Mouse (Mus musculus) intestine, embryonic 16.5 days (tissue): ENCODE measurements around the gene Hoxb5. TPM values are rescaled to one million over a fixed set of nuclear protein-coding genes. Genes with fewer than 3 reads are reported as not detected.
A peak's percentile ranks its signal among the peaks of the same experiment; 100 is the strongest.

Experiments
- ATAC-seq: fragments of 200-750 bp; cut with Nextera tagmentation; 2 replicates; pipeline ENCODE4 v1.8.0; 2017; ENCODE audit warnings: moderate TSS enrichment, moderate library complexity
- H3K27ac ChIP-seq: fragments of 300-500 bp; sonication (generic); 2 replicates; pipeline ENCODE4 v1.5.1; 2014; ENCODE audit warnings: mild to moderate bottlenecking, low read length
- H3K27me3 ChIP-seq: fragments of 300-500 bp; sonication (generic); replicated peaks from 2 replicates; pipeline ENCODE4 v1.6.1; 2014; ENCODE audit warnings: low read length, control low read depth, mixed read lengths; ENCODE audit not compliant: control insufficient read depth, insufficient read depth
- H3K36me3 ChIP-seq: fragments of 300-500 bp; sonication (generic); 2 replicates; pipeline ENCODE4 v1.6.1; 2014; ENCODE audit warnings: low read length, control low read depth; ENCODE audit not compliant: control insufficient read depth, insufficient read depth
- H3K4me1 ChIP-seq: fragments of 300-500 bp; sonication (generic); 2 replicates; pipeline ENCODE4 v1.6.1; 2014; ENCODE audit warnings: low read length, control low read depth, mixed read lengths; ENCODE audit not compliant: control insufficient read depth, insufficient read depth
- H3K4me2 ChIP-seq: fragments of 300-500 bp; sonication (generic); 2 replicates; pipeline ENCODE4 v1.6.1; 2014; ENCODE audit warnings: low read depth, low read length, control low read depth
- H3K4me3 ChIP-seq: fragments of 300-500 bp; sonication (generic); 2 replicates; pipeline ENCODE4 v1.5.1; 2014; ENCODE audit warnings: mild to moderate bottlenecking, low read length
- H3K9ac ChIP-seq: fragments of 300-500 bp; sonication (generic); 2 replicates; pipeline ENCODE4 v1.6.1; 2014; ENCODE audit warnings: low read depth, low read length
- H3K9me3 ChIP-seq: fragments of 300-500 bp; sonication (generic); 2 replicates; pipeline ENCODE4 v1.6.1; 2016; ENCODE audit warnings: low read length, control low read depth; ENCODE audit not compliant: control insufficient read depth
- whole genome bisulfite sequencing: fragments of 180-500 bp; shearing (Covaris S2); extraction: QIAGEN DNeasy Blood & Tissue Kit; methylation state at CpG from one replicate; pipeline ENCODE4 v1.1.7; 2014; 5-methylcytosine and 5-hydroxymethylcytosine counted together
- polyA plus RNA-seq: library from polyadenylated mRNA; unstranded; fragments of >200 nt; fragmentation: Nextera tagmentation; extraction: Ambion mirVana; gene quantifications from 2 replicates; pipeline ENCODE4 v1.2.1, GENCODE M21; 2015

The Hoxb5 gene
- polyA plus RNA-seq, 1 experiment from 2014 or later: 28.7 TPM

- Histone ChIP-seq H3K36me3 (no peaks in the 10 kb centered on the region), H3K27ac (peak overlapping the region; percentile 92), H3K4me3 (peak overlapping the region; percentile 51), H3K4me1 (peaks cover 59% of the 10 kb centered on the region), H3K9ac (peak overlapping the region; percentile 79), H3K4me2 (peak overlapping the region; percentile 65), H3K27me3 (peaks cover 3% of the 10 kb centered on the region; the same call in 1 of the 2 replicates), H3K9me3 (no peaks in the 10 kb centered on the region)
- ATAC-seq: no peak
- 8% methylated on average over 8 of the region's 8 CpGs for WGBS
Measured at GRCm38 (mm10) chr11:96332105-96332504, 29.0 kb downstream of the Hoxb5 start.

- no peaks in the 10 kb centered on the region for H3K9me3 ChIP-seq
- H3K27me3 ChIP-seq: peaks cover 3% of the 10 kb centered on the region; the same call in 1 of the 2 replicates
- peak overlapping the region; percentile 65 for H3K4me2 ChIP-seq
- 11% methylated on average over 34 of the region's 35 CpGs for WGBS
- H3K27ac ChIP-seq: peak overlapping the region; percentile 92
- no peak for ATAC-seq
- peaks cover 56% of the 10 kb centered on the region for H3K4me1 ChIP-seq
- peak overlapping the region; percentile 51 for H3K4me3 ChIP-seq
- peak overlapping the region; percentile 79 for H3K9ac ChIP-seq
- no peaks in the 10 kb centered on the region for H3K36me3 ChIP-seq
Measured at GRCm38 (mm10) chr11:96332618-96333032, 29.5 kb downstream of the Hoxb5 start.

- Histone ChIP-seq H3K27ac (peak overlapping the region; percentile 92), H3K4me2 (peak overlapping the region; percentile 65), H3K36me3 (no peaks in the 10 kb centered on the region), H3K9ac (peak overlapping the region; percentile 79), H3K9me3 (no peaks in the 10 kb centered on the region), H3K27me3 (peaks cover 3% of the 10 kb centered on the region; the same call in 1 of the 2 replicates), H3K4me3 (peak overlapping the region; percentile 51), H3K4me1 (peaks cover 57% of the 10 kb centered on the region)
- peak; percentile 31; the same call in 1 of the 2 replicates for ATAC-seq
- 15% methylated on average over 17 of the region's 17 CpGs for WGBS
Measured at GRCm38 (mm10) chr11:96333241-96334001, 30.3 kb downstream of the Hoxb5 start.

GRCm38 (mm10) chr11:96334002-96334364, 30.8 kb downstream of the Hoxb5 start:
- Histone ChIP-seq H3K36me3 (no peaks in the 10 kb centered on the region), H3K4me1 (peaks cover 60% of the 10 kb centered on the region), H3K27me3 (peaks cover 3% of the 10 kb centered on the region; the same call in 1 of the 2 replicates), H3K27ac (peak overlapping the region; percentile 92), H3K4me2 (peak overlapping the region; percentile 65), H3K9me3 (no peaks in the 10 kb centered on the region), H3K9ac (peak overlapping the region; percentile 79), H3K4me3 (peak overlapping the region; percentile 51)
- no peak for ATAC-seq
- 23% methylated on average over 2 of the region's 2 CpGs for WGBS

- peak overlapping the region; percentile 65 for H3K4me2 ChIP-seq
- H3K27ac ChIP-seq: peak overlapping the region; percentile 92
- peaks cover 59% of the 10 kb centered on the region for H3K4me1 ChIP-seq
- WGBS: 31% methylated on average over 3 of the region's 3 CpGs
- 0 out of 2 replicates have a peak, but pooled peaks have one; percentile 18 for ATAC-seq
- H3K9me3 ChIP-seq: no peaks in the 10 kb centered on the region
- 0 out of 2 replicates have a peak, but pooled peaks cover 3% of the 10 kb centered on the region for H3K27me3 ChIP-seq
- H3K36me3 ChIP-seq: no peaks in the 10 kb centered on the region
- H3K9ac ChIP-seq: peak overlapping the region; percentile 4; the same call in 1 of the 2 replicates
- H3K4me3 ChIP-seq: no peak overlapping the region
Measured at GRCm38 (mm10) chr11:96334998-96335397, 31.9 kb downstream of the Hoxb5 start.

GRCm38 (mm10) chr11:96336597-96336996, 33.5 kb downstream of the Hoxb5 start:
- WGBS: 33% methylated on average over 2 of the region's 2 CpGs
- 0 out of 2 replicates have a peak overlapping the region, but pooled peaks have one; percentile 41 for H3K9ac ChIP-seq
- peaks cover 61% of the 10 kb centered on the region for H3K4me1 ChIP-seq
- no peak for ATAC-seq
- peak overlapping the region; percentile 49; the same call in 1 of the 2 replicates for H3K27ac ChIP-seq
- H3K36me3 ChIP-seq: no peaks in the 10 kb centered on the region
- no peaks in the 10 kb centered on the region for H3K9me3 ChIP-seq
- no peak overlapping the region for H3K4me3 ChIP-seq
- H3K4me2 ChIP-seq: no peak overlapping the region
- H3K27me3 ChIP-seq: 0 out of 2 replicates have a peak, but pooled peaks cover 3% of the 10 kb centered on the region

- Histone ChIP-seq H3K36me3 (no peaks in the 10 kb centered on the region), H3K4me1 (peaks cover 61% of the 10 kb centered on the region), H3K4me3 (no peak overlapping the region), H3K27ac (peak overlapping the region; percentile 49; the same call in 1 of the 2 replicates), H3K27me3 (0 out of 2 replicates have a peak, but pooled peaks cover 3% of the 10 kb centered on the region), H3K4me2 (no peak overlapping the region), H3K9ac (peak overlapping the region; percentile 41), H3K9me3 (no peaks in the 10 kb centered on the region)
- whole genome bisulfite sequencing: 35% methylated on average over 6 of the region's 6 CpGs
- ATAC-seq: no peak
Measured at GRCm38 (mm10) chr11:96337026-96337425, 33.9 kb downstream of the Hoxb5 start.

- peaks cover 56% of the 10 kb centered on the region for H3K4me1 ChIP-seq
- 39% methylated on average over 7 of the region's 7 CpGs for WGBS
- peaks cover 3% of the 10 kb centered on the region; the same call in 1 of the 2 replicates for H3K27me3 ChIP-seq
- no peaks in the 10 kb centered on the region for H3K36me3 ChIP-seq
- no peak overlapping the region for H3K4me3 ChIP-seq
- ATAC-seq: no peak
- peak overlapping the region; percentile 81 for H3K9ac ChIP-seq
- H3K27ac ChIP-seq: peak overlapping the region; percentile 92
- peak overlapping the region; percentile 93 for H3K4me2 ChIP-seq
- no peaks in the 10 kb centered on the region for H3K9me3 ChIP-seq
Measured at GRCm38 (mm10) chr11:96338957-96339855, 36.1 kb downstream of the Hoxb5 start.
